Mouse (Mus musculus) frontal cortex, postnatal 14 days (tissue): ENCODE measurements around the gene Sprr2a3.
"Not testable (repeated sequence)": the region's sequence is repeated elsewhere in the genome, so short reads cannot be mapped to it uniquely, and the experiment has no call there.

Experiments
- DNase-seq, 2 experiments: peaks; one replicate each; pipeline ENCODE4 v3.0.0; 2022; ENCODE audit warnings: low spot score in 2 of 2

Gene Sprr2a3

GRCm38 (mm10) chr3:92285101-92285500 lies at the start of gene Sprr2a3:
Gene Sprr2a3 (plus strand): TSS chr3:92285417.
- DNase-seq, result not testable (repeated sequence)

GRCm38 (mm10) chr3:92236463-92237189 lies 48.6 kb upstream of the Sprr2a3 start:
- DNase-seq, result not testable (repeated sequence)

- not testable (repeated sequence) for DNase-seq
Measured at GRCm38 (mm10) chr3:92238736-92239135, 46.5 kb upstream of the Sprr2a3 start.

GRCm38 (mm10) chr3:92239197-92239596 lies 46.0 kb upstream of the Sprr2a3 start:
- not testable (repeated sequence) for DNase-seq

GRCm38 (mm10) chr3:92244833-92245232 lies 40.4 kb upstream of the Sprr2a3 start:
- DNase-seq, result not testable (repeated sequence)

- DNase-seq, result not testable (repeated sequence)
Measured at GRCm38 (mm10) chr3:92246245-92246644, 39.0 kb upstream of the Sprr2a3 start.

- DNase-seq, result not testable (repeated sequence)
Measured at GRCm38 (mm10) chr3:92248494-92248893, 36.7 kb upstream of the Sprr2a3 start.

GRCm38 (mm10) chr3:92250450-92250849 lies 34.8 kb upstream of the Sprr2a3 start:
- DNase-seq, result not testable (repeated sequence)

- not testable (repeated sequence) for DNase-seq
Measured at GRCm38 (mm10) chr3:92253860-92254259, 31.4 kb upstream of the Sprr2a3 start.

GRCm38 (mm10) chr3:92258526-92258925 lies 26.7 kb upstream of the Sprr2a3 start:
- DNase-seq, result not testable (repeated sequence)

GRCm38 (mm10) chr3:92263462-92263861 lies 21.8 kb upstream of the Sprr2a3 start:
- not testable (repeated sequence) for DNase-seq

GRCm38 (mm10) chr3:92271414-92271985 lies 13.7 kb upstream of the Sprr2a3 start:
- DNase-seq, result not testable (repeated sequence)

GRCm38 (mm10) chr3:92273504-92273903 lies 11.7 kb upstream of the Sprr2a3 start:
- not testable (repeated sequence) for DNase-seq

- not testable (repeated sequence) for DNase-seq
Measured at GRCm38 (mm10) chr3:92274018-92274417, 11.2 kb upstream of the Sprr2a3 start.

- DNase-seq, result not testable (repeated sequence)
Measured at GRCm38 (mm10) chr3:92279663-92280062, 5.6 kb upstream of the Sprr2a3 start.

- not testable (repeated sequence) for DNase-seq
Measured at GRCm38 (mm10) chr3:92280963-92281606, 4.1 kb upstream of the Sprr2a3 start.

GRCm38 (mm10) chr3:92288489-92288888 lies 3.3 kb downstream of the Sprr2a3 start:
- DNase-seq, result not testable (repeated sequence)

GRCm38 (mm10) chr3:92307406-92307805 lies 22.2 kb downstream of the Sprr2a3 start:
- no peak for DNase-seq

GRCm38 (mm10) chr3:92316320-92316719 lies 31.1 kb downstream of the Sprr2a3 start, which contains the start of gene Sprr2b:
Gene Sprr2b (plus strand): TSS chr3:92316620.
- DNase-seq, result no peak

- DNase-seq, result no peak
Measured at GRCm38 (mm10) chr3:92317384-92317783, 32.2 kb downstream of the Sprr2a3 start.

GRCm38 (mm10) chr3:92336278-92336677 lies 51.1 kb downstream of the Sprr2a3 start:
- no peak for DNase-seq

- no peak for DNase-seq
Measured at GRCm38 (mm10) chr3:92338840-92339239, 53.6 kb downstream of the Sprr2a3 start, which contains the start of gene Sprr2d. Gene Sprr2d (plus strand): TSS chr3:92339140.
